Mouse (Mus musculus) neural tube, embryonic 15.5 days (tissue): ENCODE measurements around the gene Cnnm4. TPM values are rescaled to one million over a fixed set of nuclear protein-coding genes. Genes with fewer than 3 reads are reported as not detected.

ENCODE experiments used
- ATAC-seq: fragments of 200-750 bp; cut with Nextera tagmentation; 2 replicates; pipeline ENCODE4 v1.8.0; 2017; ENCODE audit warnings: mild to moderate bottlenecking, moderate TSS enrichment, moderate library complexity; ENCODE audit not compliant: low FRiP score
- H3K27ac ChIP-seq: fragments of 300-500 bp; sonication (generic); replicated peaks from 2 replicates; pipeline ENCODE4 v1.5.1; 2015; ENCODE audit warnings: mild to moderate bottlenecking, inconsistent platforms
- H3K27me3 ChIP-seq: fragments of 300-500 bp; sonication (generic); replicated peaks from 2 replicates; pipeline ENCODE4 v1.6.1; 2015; ENCODE audit warnings: inconsistent platforms
- H3K36me3 ChIP-seq: fragments of 300-500 bp; sonication (generic); 2 replicates; pipeline ENCODE4 v1.6.1; 2015; ENCODE audit warnings: inconsistent platforms
- H3K4me1 ChIP-seq: fragments of 300-500 bp; sonication (generic); 2 replicates; pipeline ENCODE4 v1.6.1; 2015; ENCODE audit warnings: inconsistent platforms
- H3K4me2 ChIP-seq: fragments of 300-500 bp; sonication (generic); 2 replicates; pipeline ENCODE4 v1.6.1; 2015; ENCODE audit warnings: inconsistent platforms, mild to moderate bottlenecking, moderate library complexity
- H3K4me3 ChIP-seq: fragments of 300-500 bp; sonication (generic); replicated peaks from 2 replicates; pipeline ENCODE4 v1.5.1; 2015; ENCODE audit warnings: mild to moderate bottlenecking, inconsistent platforms
- H3K9ac ChIP-seq: fragments of 300-500 bp; sonication (generic); replicated peaks from 2 replicates; pipeline ENCODE4 v1.6.1; 2015; ENCODE audit warnings: mild to moderate bottlenecking, inconsistent platforms
- H3K9me3 ChIP-seq: fragments of 300-500 bp; sonication (generic); replicated peaks from 2 replicates; pipeline ENCODE4 v1.6.1; 2016; ENCODE audit warnings: inconsistent platforms
- WGBS: fragments of 180-500 bp; shearing (Covaris S2); methylation state at CpG from one replicate; pipeline ENCODE4 v1.1.7; 2015; ENCODE audit warnings: mixed read lengths; 5-methylcytosine and 5-hydroxymethylcytosine counted together
- polyA plus RNA-seq: library from polyadenylated mRNA; unstranded; fragments of >200 nt; fragmentation: Nextera tagmentation; extraction: Ambion mirVana; gene quantifications from 2 replicates; pipeline ENCODE4 v1.2.1, GENCODE M21; 2015

Cnnm4 gene
- polyA plus RNA-seq, 1 experiment from 2014 or later = 10.6 TPM

- Histone ChIP-seq H3K27ac (no peak overlapping the region), H3K27me3 (no peaks in the 10 kb centered on the region), H3K4me1 (no peaks in the 10 kb centered on the region), H3K36me3 (peaks cover 17% of the 10 kb centered on the region), H3K4me2 (no peak overlapping the region), H3K9ac (no peak overlapping the region), H3K9me3 (no peaks in the 10 kb centered on the region), H3K4me3 (no peak overlapping the region)
- WGBS = 72% methylated on average over 2 of the region's 2 CpGs
- no peak for ATAC-seq
Observed at GRCm38 (mm10) chr1:36497312-36497711, 25.9 kb downstream of the Cnnm4 start.

- Histone ChIP-seq H3K36me3 (peaks cover 27% of the 10 kb centered on the region), H3K27ac (no peak overlapping the region), H3K9ac (no peak overlapping the region), H3K4me3 (no peak overlapping the region), H3K27me3 (no peaks in the 10 kb centered on the region), H3K4me2 (no peak overlapping the region), H3K9me3 (no peaks in the 10 kb centered on the region), H3K4me1 (no peaks in the 10 kb centered on the region)
- WGBS = 4% methylated on average over 3 of the region's 3 CpGs
- ATAC-seq = peak; percentile 48; the same call in 1 of the 2 replicates
Observed at GRCm38 (mm10) chr1:36501261-36501660, 29.8 kb downstream of the Cnnm4 start.

GRCm38 (mm10) chr1:36508238-36508637, 36.8 kb downstream of the Cnnm4 start:
- ATAC-seq = no peak
- 87% methylated on average over 5 of the region's 5 CpGs for WGBS
- H3K27ac ChIP-seq = no peak overlapping the region

GRCm38 (mm10) chr1:36511289-36512021, 40.0 kb downstream of the Cnnm4 start, which contains the start of gene Cnnm3:
TSS of gene Cnnm3 (plus strand) at chr1:36511867.
- Histone ChIP-seq H3K9me3 (no peaks in the 10 kb centered on the region), H3K27ac (peak within 1 kb of the TSS; percentile 98), H3K4me1 (peaks cover 37% of the 10 kb centered on the region), H3K27me3 (no peaks in the 10 kb centered on the region), H3K36me3 (peaks cover 5% of the 10 kb centered on the region; the same call in 1 of the 2 replicates), H3K9ac (peak within 1 kb of the TSS; percentile 82), H3K4me3 (peak within 1 kb of the TSS; percentile 99), H3K4me2 (peak within 1 kb of the TSS; percentile 78)
- peak; percentile 98 for ATAC-seq
- WGBS = 2% methylated on average over 49 of the region's 51 CpGs

More at GRCm38 (mm10) chr1:36508238-36508637, 36.8 kb downstream of the Cnnm4 start:
- H3K4me2 ChIP-seq = no peak overlapping the region
- no peak overlapping the region for H3K4me3 ChIP-seq
- H3K4me1 ChIP-seq = peaks cover 6% of the 10 kb centered on the region
- H3K9me3 ChIP-seq = no peaks in the 10 kb centered on the region
- no peaks in the 10 kb centered on the region for H3K27me3 ChIP-seq
- H3K9ac ChIP-seq = no peak overlapping the region
- H3K36me3 ChIP-seq = peaks cover 15% of the 10 kb centered on the region; the same call in 1 of the 2 replicates

- ATAC-seq = peak; percentile 84
- peak overlapping the region; percentile 78 for H3K4me2 ChIP-seq
- H3K27me3 ChIP-seq = no peaks in the 10 kb centered on the region
- H3K36me3 ChIP-seq = no peaks in the 10 kb centered on the region; the same call in 1 of the 2 replicates
- peak overlapping the region; percentile 82 for H3K9ac ChIP-seq
- under 1% methylated on average over 75 of the region's 126 CpGs for WGBS
- H3K4me1 ChIP-seq = peaks cover 41% of the 10 kb centered on the region
- H3K4me3 ChIP-seq = peak overlapping the region; percentile 99
- no peaks in the 10 kb centered on the region for H3K9me3 ChIP-seq
- H3K27ac ChIP-seq = peak overlapping the region; percentile 98
Observed at GRCm38 (mm10) chr1:36512089-36512965, 40.9 kb downstream of the Cnnm4 start.

- peak overlapping the region; percentile 99 for H3K4me3 ChIP-seq
- 1% methylated on average over 16 of the region's 16 CpGs for WGBS
- H3K9me3 ChIP-seq = no peaks in the 10 kb centered on the region
- no peaks in the 10 kb centered on the region for H3K36me3 ChIP-seq
- H3K27ac ChIP-seq = peak overlapping the region; percentile 98
- H3K9ac ChIP-seq = peak overlapping the region; percentile 82
- ATAC-seq = no peak
- peak overlapping the region; percentile 78 for H3K4me2 ChIP-seq
- H3K27me3 ChIP-seq = no peaks in the 10 kb centered on the region
- peaks cover 44% of the 10 kb centered on the region for H3K4me1 ChIP-seq
Observed at GRCm38 (mm10) chr1:36512966-36513280, 41.5 kb downstream of the Cnnm4 start.

- Histone ChIP-seq H3K9me3 (no peaks in the 10 kb centered on the region), H3K36me3 (no peaks in the 10 kb centered on the region), H3K4me1 (peaks cover 44% of the 10 kb centered on the region), H3K27ac (peak overlapping the region; percentile 98; the same call in 1 of the 2 replicates), H3K4me2 (peak overlapping the region; percentile 78), H3K4me3 (peak overlapping the region; percentile 99), H3K27me3 (no peaks in the 10 kb centered on the region), H3K9ac (peak overlapping the region; percentile 82)
- 10% methylated on average over 1 of the region's 1 CpGs for WGBS
- ATAC-seq = no peak
Observed at GRCm38 (mm10) chr1:36513310-36513709, 41.9 kb downstream of the Cnnm4 start.

GRCm38 (mm10) chr1:36513718-36514117, 42.3 kb downstream of the Cnnm4 start:
- peaks cover 44% of the 10 kb centered on the region for H3K4me1 ChIP-seq
- no peaks in the 10 kb centered on the region for H3K27me3 ChIP-seq
- peak overlapping the region; percentile 99 for H3K4me3 ChIP-seq
- no peak for ATAC-seq
- H3K9ac ChIP-seq = peak overlapping the region; percentile 82
- no peaks in the 10 kb centered on the region; the same call in 1 of the 2 replicates for H3K36me3 ChIP-seq
- peak overlapping the region; percentile 78 for H3K4me2 ChIP-seq
- 29% methylated on average over 2 of the region's 2 CpGs for WGBS
- H3K9me3 ChIP-seq = no peaks in the 10 kb centered on the region
- no peak overlapping the region for H3K27ac ChIP-seq

GRCm38 (mm10) chr1:36518259-36518658, 46.8 kb downstream of the Cnnm4 start:
- H3K27ac ChIP-seq = no peak overlapping the region
- H3K27me3 ChIP-seq = no peaks in the 10 kb centered on the region
- 90% methylated on average over 3 of the region's 3 CpGs for WGBS
- no peak overlapping the region for H3K9ac ChIP-seq
- H3K36me3 ChIP-seq = peaks cover 40% of the 10 kb centered on the region
- peaks cover 49% of the 10 kb centered on the region for H3K4me1 ChIP-seq
- no peak overlapping the region for H3K4me2 ChIP-seq
- no peak for ATAC-seq
- no peak overlapping the region for H3K4me3 ChIP-seq
- H3K9me3 ChIP-seq = no peaks in the 10 kb centered on the region

GRCm38 (mm10) chr1:36519626-36520025, 48.2 kb downstream of the Cnnm4 start:
- H3K9ac ChIP-seq = no peak overlapping the region
- peaks cover 52% of the 10 kb centered on the region for H3K36me3 ChIP-seq
- H3K4me2 ChIP-seq = no peak overlapping the region
- no peak overlapping the region for H3K4me3 ChIP-seq
- H3K4me1 ChIP-seq = peaks cover 40% of the 10 kb centered on the region
- no peak for ATAC-seq
- 81% methylated on average over 11 of the region's 11 CpGs for WGBS
- no peaks in the 10 kb centered on the region for H3K9me3 ChIP-seq
- no peak overlapping the region for H3K27ac ChIP-seq
- no peaks in the 10 kb centered on the region for H3K27me3 ChIP-seq

GRCm38 (mm10) chr1:36522210-36522609, 50.8 kb downstream of the Cnnm4 start:
- ATAC-seq = no peak
- no peak overlapping the region for H3K4me2 ChIP-seq

More at GRCm38 (mm10) chr1:36522210-36522609, 50.8 kb downstream of the Cnnm4 start:
- peaks cover 19% of the 10 kb centered on the region for H3K4me1 ChIP-seq
- H3K9me3 ChIP-seq = no peaks in the 10 kb centered on the region
- peaks cover 77% of the 10 kb centered on the region for H3K36me3 ChIP-seq
- no peak overlapping the region for H3K4me3 ChIP-seq
- no peaks in the 10 kb centered on the region for H3K27me3 ChIP-seq
- H3K9ac ChIP-seq = no peak overlapping the region
- WGBS = 92% methylated on average over 7 of the region's 7 CpGs
- H3K27ac ChIP-seq = no peak overlapping the region
